Mouse (Mus musculus) midbrain, embryonic 13.5 days (tissue): ENCODE measurements around the gene Gm8926. TPM values are rescaled to one million over a fixed set of nuclear protein-coding genes. Genes with fewer than 3 reads are reported as not detected.
"Not testable (repeated sequence)": the region's sequence is repeated elsewhere in the genome, so short reads cannot be mapped to it uniquely, and the experiment has no call there.

Experiments
- ATAC-seq: fragments of 200-750 bp; cut with Nextera tagmentation; 2 replicates; pipeline ENCODE4 v1.8.0; 2017; ENCODE audit warnings: mild to moderate bottlenecking, moderate TSS enrichment, moderate library complexity
- H3K27ac ChIP-seq: fragments of 300-500 bp; sonication (generic); 2 replicates; pipeline ENCODE4 v1.5.1; 2015; ENCODE audit warnings: inconsistent platforms, mild to moderate bottlenecking, moderate library complexity
- H3K27me3 ChIP-seq: fragments of 300-500 bp; sonication (generic); 2 replicates; pipeline ENCODE4 v1.6.1; 2015; ENCODE audit warnings: mild to moderate bottlenecking, inconsistent platforms
- H3K36me3 ChIP-seq: fragments of 300-500 bp; sonication (generic); 2 replicates; pipeline ENCODE4 v1.6.1; 2015; ENCODE audit warnings: mild to moderate bottlenecking, inconsistent platforms
- H3K4me1 ChIP-seq: fragments of 300-500 bp; sonication (generic); replicated peaks from 2 replicates; pipeline ENCODE4 v1.6.1; 2015; ENCODE audit warnings: inconsistent platforms
- H3K4me2 ChIP-seq: fragments of 300-500 bp; sonication (generic); replicated peaks from 2 replicates; pipeline ENCODE4 v1.6.1; 2015; ENCODE audit warnings: moderate library complexity, mild to moderate bottlenecking, inconsistent platforms
- H3K4me3 ChIP-seq: fragments of 300-500 bp; sonication (generic); replicated peaks from 2 replicates; pipeline ENCODE4 v1.5.1; 2015; ENCODE audit warnings: mild to moderate bottlenecking, inconsistent platforms
- H3K9ac ChIP-seq: fragments of 300-500 bp; sonication (generic); replicated peaks from 2 replicates; pipeline ENCODE4 v1.6.1; 2015; ENCODE audit warnings: mild to moderate bottlenecking, inconsistent platforms
- H3K9me3 ChIP-seq: fragments of 300-500 bp; sonication (generic); 2 replicates; pipeline ENCODE4 v1.6.1; 2016; ENCODE audit warnings: mild to moderate bottlenecking, inconsistent platforms
- WGBS: fragments of 180-500 bp; shearing (Covaris S2); methylation state at CpG from one replicate; pipeline ENCODE4 v1.1.7; 2015; 5-methylcytosine and 5-hydroxymethylcytosine counted together
- polyA plus RNA-seq: library from polyadenylated mRNA; unstranded; fragments of >200 nt; fragmentation: Nextera tagmentation; extraction: Ambion mirVana; gene quantifications from 2 replicates; pipeline ENCODE4 v1.2.1, GENCODE M21; 2015

The Gm8926 gene
- polyA plus RNA-seq: not detected in 2 replicates

- H3K4me1 ChIP-seq, H3K27me3 ChIP-seq, H3K27ac ChIP-seq, H3K4me2 ChIP-seq, H3K36me3 ChIP-seq, H3K9ac ChIP-seq, H3K9me3 ChIP-seq, ATAC-seq, H3K4me3 ChIP-seq: not testable (repeated sequence)
- 70% methylated on average over 1 of the region's 4 CpGs for WGBS
Measured at GRCm38 (mm10) chr5:11770248-11770647, at the start of gene Gm8926. TSS of gene Gm8926 (plus strand) at chr5:11770548.

Other genes with a start within 250 kb of the Gm8926 start
- gene Gm6460, start 175.6 kb upstream of the Gm8926 start, polyA plus RNA-seq: not detected in 2 replicates
- gene Gm8922, start 88.6 kb upstream of the Gm8926 start, polyA plus RNA-seq: not detected in 2 replicates
- not detected in 2 replicates for gene Gm6465, start 75.0 kb downstream of the Gm8926 start, polyA plus RNA-seq
- gene 4933402N22Rik, start 147.5 kb downstream of the Gm8926 start, polyA plus RNA-seq: not detected in 2 replicates